Mouse (Mus musculus): ENCODE data around the gene Ttc27. TPM values are rescaled to one million over a fixed set of nuclear protein-coding genes. Genes with fewer than 3 reads are reported as not detected.

The Ttc27 gene
- total RNA-seq, 2 experiments from 2014 or later: 23.8 to 24.6 TPM

DNA sequence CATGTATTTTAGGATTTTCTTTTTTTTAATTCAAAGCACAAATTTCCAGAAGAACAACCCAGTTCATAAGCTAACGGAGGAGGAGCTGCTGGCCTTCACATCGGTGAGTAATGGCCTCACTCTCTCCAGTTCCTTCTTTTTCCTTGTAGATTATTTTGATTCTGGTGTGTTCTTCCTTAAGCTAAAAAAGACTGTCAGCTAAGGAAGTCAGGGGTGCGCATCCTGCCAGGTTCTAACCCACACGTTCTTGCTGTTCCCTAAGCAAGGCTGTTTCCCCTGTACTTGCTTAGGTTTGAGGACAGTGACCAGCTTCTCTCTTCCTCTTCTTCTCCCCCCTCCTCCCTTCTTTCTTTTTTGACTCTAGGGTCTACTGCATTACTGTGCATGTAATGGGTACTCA lies 33.5 kb downstream of the Ttc27 start:
- peak in 1 of 2 experiments; percentile 14 for DNase-seq (ENCODE audit: low spot score in 2 of 2)
- intact Hi-C loops (cut with DNase I): no loop called here

DNA sequence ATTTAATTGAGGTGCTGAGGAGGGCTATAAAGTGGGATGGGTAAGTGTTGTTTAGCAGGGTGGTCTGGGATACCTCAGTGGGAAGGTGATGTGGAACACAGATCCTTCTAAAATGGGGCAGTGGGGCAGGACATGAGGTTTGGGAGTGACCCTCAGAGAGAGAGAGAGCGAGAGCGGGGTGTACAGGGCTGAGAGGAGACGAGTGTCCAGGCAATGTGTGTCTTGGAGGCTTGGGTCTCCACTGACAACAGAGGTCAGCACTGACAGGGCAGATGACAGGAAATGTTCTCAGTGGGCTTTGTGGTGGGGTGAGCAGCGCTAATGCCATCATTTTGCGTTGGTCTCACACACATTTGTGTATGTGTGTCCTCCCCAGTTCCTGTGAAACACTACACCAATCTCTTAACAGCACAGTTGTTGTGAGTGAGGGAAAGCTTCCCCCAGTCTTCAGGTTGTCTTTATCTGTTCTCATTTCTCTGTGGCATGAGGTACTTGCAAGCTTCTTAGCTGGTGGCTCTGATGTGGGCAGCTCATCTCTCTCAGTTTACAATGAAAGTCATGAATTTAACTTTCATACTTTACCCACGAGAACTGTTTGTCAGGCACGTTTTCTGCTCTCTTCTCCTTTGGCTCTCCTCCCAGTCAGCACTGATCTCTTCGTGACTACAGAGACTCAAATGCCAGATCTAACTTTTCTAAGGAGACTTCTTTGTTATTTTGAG lies 35.5 kb downstream of the Ttc27 start:
- DNase-seq (ENCODE audit: low spot score in 2 of 2): peak in 1 of 2 experiments; percentile 17

DNA sequence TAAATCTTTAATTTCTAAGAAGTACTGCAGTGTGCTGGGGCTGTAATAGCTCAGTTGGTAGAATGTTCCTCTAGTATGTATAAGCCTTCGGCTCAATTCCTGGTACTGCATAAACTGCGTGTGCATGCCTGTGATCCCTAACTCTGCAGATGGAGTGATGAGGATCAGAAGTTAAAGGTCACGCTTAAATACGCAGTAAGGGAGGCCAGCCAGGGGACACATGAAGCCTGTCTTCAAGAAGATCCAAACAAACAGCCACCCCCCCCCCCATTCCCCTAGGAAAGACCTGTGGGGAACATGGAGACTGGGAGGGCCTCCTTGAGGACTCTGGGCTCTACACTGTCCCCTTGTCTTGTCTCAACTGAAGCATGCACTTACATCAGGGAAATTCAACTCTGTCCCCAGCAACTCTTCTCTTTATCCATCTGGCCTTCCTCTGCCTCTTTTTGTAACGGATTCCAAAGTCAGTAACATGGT lies 36.1 kb downstream of the Ttc27 start:
- DNase-seq (ENCODE audit: low spot score in 2 of 2): no peak
- intact Hi-C loops (cut with DNase I): no loop called here

More for the DNA sequence above, 35.5 kb downstream of the Ttc27 start:
- intact Hi-C loops (cut with DNase I): no loop called here

DNA sequence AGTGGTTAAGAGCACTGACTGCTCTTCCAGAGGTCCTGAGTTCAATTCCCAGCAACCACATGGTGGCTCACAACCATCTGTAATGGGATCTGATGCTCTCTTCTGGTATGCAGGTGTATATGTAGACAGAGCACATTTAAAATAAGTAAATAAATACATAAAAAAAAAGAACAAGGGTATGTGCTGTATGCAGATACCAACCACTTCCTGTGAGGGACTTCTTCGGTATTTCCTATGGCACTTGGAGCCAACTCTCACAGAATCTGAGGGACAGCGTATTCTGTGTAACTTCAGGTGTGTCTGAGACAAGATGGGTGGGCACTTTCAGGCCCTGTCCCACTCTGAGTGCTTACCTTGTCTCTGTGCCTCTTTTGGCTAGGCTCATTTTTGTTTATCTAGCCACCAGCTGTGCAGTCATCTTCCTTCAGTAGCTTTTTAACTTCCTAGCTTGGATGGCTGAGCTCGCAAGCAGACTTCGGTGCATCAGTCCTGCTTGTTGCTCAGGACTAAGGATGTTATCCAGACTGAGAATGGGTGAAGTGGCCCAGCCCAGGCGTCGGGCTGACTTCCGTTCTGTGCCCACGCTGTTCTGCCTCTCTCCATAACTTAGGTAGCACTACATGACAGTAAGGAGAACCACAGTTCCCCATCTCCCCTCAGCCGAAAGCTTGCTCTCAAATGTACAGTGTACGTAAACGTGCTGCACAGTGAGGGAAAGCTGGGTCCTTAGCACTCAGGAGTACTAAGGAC lies 37.0 kb downstream of the Ttc27 start:
- DNase-seq (ENCODE audit: low spot score in 2 of 2): no peak
- intact Hi-C loops (cut with DNase I): no loop called here

DNA sequence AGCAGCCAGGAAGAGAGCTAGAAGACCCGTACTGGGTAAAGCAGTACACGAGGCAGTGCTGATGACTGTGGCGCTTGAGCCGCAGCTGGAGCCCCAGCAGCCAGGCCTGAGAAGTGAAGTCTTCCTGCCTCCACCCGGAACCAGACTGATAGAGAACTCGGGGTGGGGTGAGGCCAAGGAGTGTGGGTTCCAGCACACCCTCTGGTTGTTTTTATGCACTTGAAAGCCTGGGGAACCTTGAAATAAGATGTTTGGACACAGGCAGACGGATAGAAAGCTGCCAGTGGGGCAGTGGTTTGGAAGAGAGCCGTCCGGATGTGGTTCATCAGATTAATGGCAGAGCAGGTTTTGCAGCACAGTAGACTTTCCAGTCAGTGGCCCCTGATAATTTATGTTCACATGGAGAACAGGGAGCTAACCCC lies 51.9 kb downstream of the Ttc27 start:
- no peak for DNase-seq (ENCODE audit: low spot score in 2 of 2)
- intact Hi-C loops (cut with DNase I): no loop called here

DNA sequence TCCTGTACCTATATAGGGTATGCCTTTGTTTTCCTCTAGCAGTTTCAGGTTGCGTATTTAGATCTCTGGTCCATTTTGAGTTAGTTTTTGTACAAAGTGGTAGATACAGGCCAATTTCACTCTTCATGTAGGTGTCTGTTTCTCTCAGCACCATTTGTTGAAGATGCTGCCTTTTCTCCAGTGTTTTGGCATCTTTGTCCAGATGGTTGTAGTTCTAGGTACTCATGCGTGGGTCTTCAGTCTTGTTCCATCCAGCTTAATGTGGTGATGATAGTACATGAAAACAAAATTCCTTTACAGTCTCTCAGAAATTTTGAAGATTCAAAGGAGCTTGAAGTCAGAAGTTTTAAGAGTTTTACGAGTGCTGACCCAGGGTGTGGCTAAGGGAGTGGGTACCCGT lies 54.8 kb downstream of the Ttc27 start:
- DNase-seq (ENCODE audit: low spot score in 2 of 2): no peak
- intact Hi-C loops (cut with DNase I): no loop called here

DNA sequence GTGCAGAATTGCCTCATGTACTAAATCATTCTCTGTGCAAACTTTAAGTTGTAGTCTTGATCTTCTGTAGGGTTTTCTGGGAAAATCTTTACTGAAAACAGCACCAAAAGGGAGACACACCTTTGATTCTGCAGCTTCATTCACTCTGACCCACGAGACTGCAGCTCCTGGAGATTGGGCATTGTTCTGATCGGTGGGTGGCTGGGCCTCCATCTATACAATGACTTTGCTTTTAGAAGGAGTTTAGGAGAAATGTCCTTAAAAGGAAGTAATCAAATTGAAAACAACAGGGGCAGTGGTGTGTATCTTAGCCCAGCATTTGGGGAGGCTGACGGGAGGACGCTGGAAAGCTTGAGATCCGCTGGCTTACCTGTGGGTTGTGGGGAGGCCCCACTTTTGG lies 56.0 kb downstream of the Ttc27 start:
- intact Hi-C loops (cut with DNase I): no loop called here
- DNase-seq (ENCODE audit: low spot score in 2 of 2): no peak

DNA sequence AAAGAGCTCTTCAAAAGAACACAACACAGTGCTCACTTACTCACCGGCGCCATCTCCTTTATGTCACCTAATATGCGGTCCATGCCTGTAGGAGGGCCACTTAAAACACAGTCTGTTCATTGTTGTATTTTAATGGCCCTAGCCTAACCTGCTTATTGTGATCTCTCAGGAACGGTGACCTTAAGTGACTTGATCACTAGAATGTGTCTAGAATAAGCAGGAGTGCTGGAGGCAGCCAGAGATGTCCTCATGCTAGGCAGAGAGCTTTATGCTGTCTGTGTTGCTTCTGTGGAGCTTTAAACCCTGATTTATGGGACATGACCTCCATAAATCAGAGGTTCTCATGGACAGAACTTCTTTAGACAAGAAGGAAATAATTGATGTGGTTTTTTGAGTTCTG lies 62.6 kb downstream of the Ttc27 start:
- no peak for DNase-seq (ENCODE audit: low spot score in 2 of 2)
- intact Hi-C loops (cut with DNase I): no loop called here

DNA sequence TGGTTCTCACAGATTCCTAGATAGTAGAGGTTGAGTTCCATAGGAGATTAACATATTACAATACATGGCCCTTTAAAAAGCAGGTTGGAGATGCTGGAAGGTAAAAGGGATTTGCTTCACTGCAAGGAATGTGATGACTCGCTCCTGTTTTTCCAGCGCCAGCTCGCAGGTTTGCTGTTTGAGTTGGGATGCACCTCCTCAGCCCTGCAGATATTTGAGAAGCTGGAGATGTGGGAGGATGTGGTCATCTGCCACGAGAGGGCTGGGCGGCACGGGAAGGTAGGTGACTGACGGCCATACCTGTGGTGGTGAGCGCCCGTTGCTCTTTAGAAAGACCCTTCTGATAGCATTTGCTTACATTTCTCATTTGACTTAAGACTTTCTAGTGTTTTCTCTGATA lies 63.1 kb downstream of the Ttc27 start:
- DNase-seq (ENCODE audit: low spot score in 2 of 2): no peak
- intact Hi-C loops (cut with DNase I): no loop called here

DNA sequence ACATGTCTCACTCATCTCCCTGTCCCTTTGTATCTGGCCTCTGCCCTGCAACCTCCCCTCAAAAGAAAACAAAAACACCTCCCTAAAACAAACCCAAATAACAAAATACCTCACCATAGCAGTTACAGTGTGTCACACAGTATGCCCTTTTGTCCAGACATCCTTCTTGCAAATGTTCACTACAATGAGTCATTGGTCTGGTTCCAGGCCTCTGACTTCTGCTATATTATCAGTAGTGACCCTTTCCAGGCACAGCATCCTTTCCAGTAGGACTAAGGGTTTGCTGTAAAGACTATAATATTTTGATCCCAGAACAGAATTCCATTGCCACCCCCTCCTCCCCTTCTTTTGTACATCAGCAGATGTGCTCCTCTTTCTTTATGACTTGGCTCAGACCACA lies 64.4 kb downstream of the Ttc27 start:
- intact Hi-C loops (cut with DNase I): no loop called here
- DNase-seq (ENCODE audit: low spot score in 2 of 2): no peak

DNA sequence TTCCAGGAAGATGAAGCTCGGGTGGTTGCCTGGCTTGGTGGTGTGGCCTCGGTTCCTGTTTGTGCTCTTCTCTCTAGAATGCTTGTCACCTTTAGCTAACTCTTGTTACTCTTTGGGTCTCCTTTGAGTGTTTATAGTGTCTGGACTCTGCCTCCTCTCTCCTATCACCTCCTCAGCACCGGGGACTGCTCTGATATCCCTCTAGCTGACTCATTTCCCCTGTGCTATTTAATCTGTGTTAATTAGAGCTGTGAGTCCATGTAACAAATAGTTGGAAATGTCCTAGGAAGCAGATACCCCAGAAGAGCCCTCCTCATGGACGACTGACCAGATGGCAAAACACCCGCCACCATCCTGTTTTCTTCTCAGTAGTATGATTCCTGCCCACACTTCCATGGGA lies 68.1 kb downstream of the Ttc27 start:
- no peak for DNase-seq (ENCODE audit: low spot score in 2 of 2)
- intact Hi-C loops (cut with DNase I): no loop called here

DNA sequence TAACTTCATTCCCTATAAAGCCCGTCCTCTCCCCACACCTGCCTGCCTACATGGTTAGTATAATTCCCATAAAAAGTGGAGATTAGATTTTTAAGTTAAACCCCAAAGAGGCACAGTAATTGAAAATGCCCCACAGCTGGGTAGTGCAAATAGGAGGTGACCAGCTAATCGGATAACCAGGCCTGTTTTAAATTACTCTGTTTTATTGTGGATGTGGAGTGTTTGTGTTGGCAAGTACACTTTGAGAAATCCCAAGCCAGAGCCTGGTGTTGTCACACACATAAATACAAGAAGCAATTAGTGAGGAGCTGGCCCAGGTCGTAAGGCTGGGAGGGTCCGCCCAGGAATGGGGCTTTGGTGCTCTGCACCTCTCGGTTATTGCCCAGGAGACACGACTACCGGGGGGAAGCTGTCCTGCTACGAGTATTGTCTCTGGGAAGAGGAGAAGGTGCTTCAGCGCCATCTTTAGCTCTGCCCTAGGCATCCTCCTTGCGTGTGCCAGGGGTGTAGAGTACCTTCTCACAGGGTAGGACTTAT lies 68.7 kb downstream of the Ttc27 start:
- intact Hi-C loops (cut with DNase I): no loop called here

DNA sequence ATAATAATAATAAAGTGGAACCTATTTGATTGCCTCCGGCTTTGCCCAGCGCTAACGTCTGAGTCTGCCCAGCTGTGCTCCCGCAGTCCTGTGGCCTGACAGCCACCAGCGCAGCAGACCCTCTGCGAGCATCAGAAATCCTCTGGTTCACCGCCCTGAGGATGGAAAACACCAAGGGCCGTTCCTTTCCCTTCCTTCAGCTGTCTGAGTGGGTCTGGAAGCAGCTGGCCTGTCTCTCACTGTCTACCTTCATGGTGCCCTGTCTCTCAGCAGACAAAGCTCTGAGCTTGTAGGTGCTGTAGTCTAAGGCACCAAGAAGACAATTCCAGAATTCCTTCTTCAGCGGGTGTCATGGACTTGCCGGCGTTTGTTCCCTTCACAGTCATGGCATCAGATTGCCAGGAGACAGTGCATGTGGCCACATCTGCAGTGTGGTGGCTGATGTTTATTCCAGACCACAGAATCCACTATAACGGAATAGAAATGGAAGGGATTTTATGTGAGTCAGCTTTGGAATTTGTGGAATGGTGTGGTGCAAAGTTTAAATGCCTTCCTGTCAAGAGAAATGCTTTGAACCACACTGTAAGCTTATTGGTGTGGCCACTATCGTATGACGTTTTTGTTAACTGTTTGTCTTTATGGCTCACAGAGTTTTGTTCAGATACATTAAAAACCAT lies 78.6 kb downstream of the Ttc27 start:
- no peak for DNase-seq (ENCODE audit: low spot score in 2 of 2)
- intact Hi-C loops (cut with DNase I): no loop called here

More for the DNA sequence above, 68.7 kb downstream of the Ttc27 start:
- DNase-seq (ENCODE audit: low spot score in 2 of 2): no peak

DNA sequence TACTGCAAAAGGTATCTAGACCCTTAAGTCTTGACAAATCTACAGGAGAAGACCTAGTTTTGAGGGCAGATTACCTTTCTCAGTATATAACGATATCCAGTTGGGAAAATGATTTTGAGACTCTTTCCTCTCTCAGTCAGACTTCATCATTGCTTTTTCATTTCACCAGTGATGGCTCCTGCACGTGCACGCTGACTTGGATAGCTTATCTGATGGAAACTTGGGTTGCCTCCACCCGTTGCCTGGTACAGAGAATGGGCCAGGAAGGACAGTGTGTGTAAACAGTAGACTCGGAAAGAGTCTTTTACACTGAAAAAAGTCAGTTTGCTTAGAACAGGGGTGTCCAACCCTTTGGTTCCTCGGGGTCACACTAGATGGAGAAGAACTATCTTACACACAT lies 82.3 kb downstream of the Ttc27 start:
- intact Hi-C loops (cut with DNase I): loop anchor here (10.0 kb wide), 1 partner anchor 585 kb away; no protein-coding TSS in a partner anchor
- no peak for DNase-seq (ENCODE audit: low spot score in 2 of 2)

GRCm38 (mm10) chr17:74802765-74803164 lies 85.2 kb downstream of the Ttc27 start:
- intact Hi-C loops (cut with DNase I): loop anchor here (10.0 kb wide), 1 partner anchor 582 kb away; no protein-coding TSS in a partner anchor
- DNase-seq (ENCODE audit: low spot score in 2 of 2): no peak

DNA sequence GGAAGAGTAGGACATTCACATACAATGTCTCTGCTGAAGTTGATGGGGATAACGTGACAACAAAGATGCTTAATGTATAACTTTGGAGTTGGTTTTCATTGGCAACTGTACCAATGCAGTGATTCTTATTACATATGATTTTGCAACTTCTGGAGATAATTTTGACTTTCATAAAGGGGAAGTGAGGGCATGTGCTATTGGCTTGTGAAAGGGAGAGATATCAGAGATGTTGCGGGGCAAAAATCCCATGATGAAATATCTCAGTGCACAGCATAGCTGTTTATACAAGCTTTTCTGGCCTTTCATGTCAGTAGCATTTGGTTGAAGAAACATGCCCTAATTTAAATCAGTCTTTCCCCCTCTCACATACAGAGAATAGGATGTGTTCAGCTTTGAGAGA lies 86.3 kb downstream of the Ttc27 start:
- intact Hi-C loops (cut with DNase I): loop anchor here (10.0 kb wide), 1 partner anchor 581 kb away; no protein-coding TSS in a partner anchor
- DNase-seq (ENCODE audit: low spot score in 2 of 2): no peak

- DNase-seq (ENCODE audit: low spot score in 2 of 2): no peak
- intact Hi-C loops (cut with DNase I): loop anchor here (10.0 kb wide), 1 partner anchor 580 kb away; no protein-coding TSS in a partner anchor
These were observed 86.9 kb downstream of the Ttc27 start for GRCm38 (mm10) chr17:74804321-74804930.

- intact Hi-C loops (cut with DNase I): loop anchor here (10.0 kb wide), 1 partner anchor 577 kb away; no protein-coding TSS in a partner anchor
- DNase-seq (ENCODE audit: low spot score in 2 of 2): no peak
These were observed 90.1 kb downstream of the Ttc27 start for GRCm38 (mm10) chr17:74807509-74808248.

GRCm38 (mm10) chr17:74808330-74808729 lies 90.8 kb downstream of the Ttc27 start:
- intact Hi-C loops (cut with DNase I): loop anchor here (10.0 kb wide), 1 partner anchor 576 kb away; no protein-coding TSS in a partner anchor
- no peak for DNase-seq (ENCODE audit: low spot score in 2 of 2)

Data from left cerebral cortex, postnatal 36 days (tissue).